Mouse (Mus musculus) testis, adult 2 months (tissue): ENCODE data around the gene Zfp174.

Experiments
- CTCF ChIP-seq: fragments of 200-500 bp; IDR thresholded peaks from 2 replicates; pipeline ENCODE4 v1.5.1; 2012; ENCODE audit warnings: low read depth, mild to moderate bottlenecking, inconsistent platforms, low read length, moderate library complexity; ENCODE audit not compliant: control insufficient read depth, insufficient read depth, insufficient replicate concordance
- POLR2A ChIP-seq: fragments of 200-500 bp; IDR thresholded peaks from 2 replicates; pipeline ENCODE4 v1.6.1; 2012; ENCODE audit warnings: low read depth, mild to moderate bottlenecking, inconsistent platforms, low read length, moderate library complexity; ENCODE audit not compliant: control insufficient read depth

GRCm38 (mm10) chr16:3896046-3896445, 49.0 kb downstream of the Zfp174 start:
- no peak for TF ChIP-seq CTCF
- no peak for TF ChIP-seq POLR2A
